In the genomic region with DNA sequence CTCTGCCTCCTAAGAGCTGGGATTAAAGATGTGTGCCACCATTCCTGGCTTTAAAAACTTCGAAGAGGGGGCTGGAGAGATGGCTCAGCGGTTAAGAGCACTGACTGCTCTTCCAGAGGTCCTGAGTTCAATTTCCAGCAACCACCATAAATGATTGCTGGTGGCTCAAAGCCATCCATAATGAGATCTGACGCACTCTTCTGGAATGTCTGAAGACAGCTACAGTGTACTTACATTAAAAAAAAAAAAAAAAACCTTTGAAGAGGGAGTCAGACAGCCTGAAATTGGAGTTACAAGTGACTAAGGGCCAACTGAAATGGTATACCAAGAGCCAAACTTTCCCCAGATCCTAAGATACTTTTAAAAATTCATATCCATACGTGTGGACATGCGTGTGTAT, we compare ENCODE assay signal across 29 mouse cellular contexts.
"Had no signal": no experiment of that assay in that cellular context is flagged by ENCODE, and none has a peak within 500 bp of the region (broad histone marks: within the 10 kb centered on the region; RNA-seq: fewer than 3 reads in every experiment).

No protein-coding gene starts in this region.

- ATAC-seq: liver, embryonic 12.5 days; liver, postnatal 0 days; lung, postnatal 0 days; midbrain, embryonic 13.5 days; midbrain, embryonic 15.5 days; midbrain, embryonic 16.5 days had no signal

- H3K4me1 ChIP-seq: midbrain, embryonic 13.5 days; midbrain, embryonic 15.5 days had no signal

- DNase-seq: left cerebral cortex, postnatal 4 days; liver; liver, embryonic 13.5 days; liver, postnatal 0 days; lung, adult 18-20 months; lung, adult 2 months; lung, embryonic 14.5 days; lung, postnatal 10 days; lung, postnatal 14 days; lung, postnatal 36 days; lung, postnatal 4 days; midbrain, embryonic 14.5 days had no signal

- H3K4me3 ChIP-seq: limb, embryonic 10.5 days; limb, embryonic 12.5 days; limb, embryonic 13.5 days; limb, embryonic 15.5 days; liver, embryonic 12.5 days; liver, embryonic 13.5 days; liver, embryonic 15.5 days; lung, embryonic 15.5 days; megakaryocyte, embryonic 14.5 days; midbrain, embryonic 10.5 days; midbrain, embryonic 12.5 days; midbrain, embryonic 13.5 days; midbrain, embryonic 15.5 days; myocyte had no signal

- H3K27ac ChIP-seq: limb, embryonic 10.5 days; limb, embryonic 12.5 days; limb, embryonic 13.5 days; limb, embryonic 15.5 days; liver, embryonic 12.5 days; liver, embryonic 13.5 days; liver, embryonic 14.5 days; liver, embryonic 15.5 days; lung, embryonic 15.5 days; macrophage; midbrain, embryonic 10.5 days; midbrain, embryonic 12.5 days; midbrain, embryonic 13.5 days; midbrain, embryonic 15.5 days had no signal
